Mouse (Mus musculus): ENCODE data around the gene Ccpg1. TPM values are rescaled to one million over a fixed set of nuclear protein-coding genes. Genes with fewer than 3 reads are reported as not detected.

Gene Ccpg1
- polyA plus RNA-seq, 1 experiment from 2014 or later = 34.3 TPM

DNA sequence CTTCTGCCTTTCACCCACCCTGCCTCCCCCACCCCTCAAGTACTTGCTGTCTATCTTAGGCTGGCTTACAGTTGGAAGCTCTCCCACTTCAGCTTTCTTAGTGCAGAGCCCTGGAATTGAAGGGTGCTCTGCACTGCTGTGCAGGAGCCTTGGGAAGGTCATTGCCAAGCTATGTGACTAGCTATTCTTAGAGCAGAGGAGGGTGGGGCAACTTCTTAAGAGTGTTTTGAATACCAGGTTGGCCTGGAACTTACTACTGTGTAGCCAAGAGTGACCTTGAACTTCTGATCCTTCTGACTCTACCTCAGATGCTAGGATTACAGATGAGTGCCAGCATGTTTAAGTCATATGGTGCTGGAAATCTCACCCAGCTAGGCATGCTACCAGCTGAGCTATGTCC lies 10.9 kb downstream of the Ccpg1 start:
- H3K4me2 ChIP-seq = no peak overlapping the region
- H3K4me1 ChIP-seq (replicated peaks) = no peaks in the 10 kb centered on the region
- no peak overlapping the region for H3K4me3 ChIP-seq
- no peak for ATAC-seq (ENCODE audit: insufficient number of reproducible peaks, low FRiP score)
- no peak overlapping the region for H3K27ac ChIP-seq (ENCODE audit: poor library complexity, severe bottlenecking)
- no peaks in the 10 kb centered on the region for H3K36me3 ChIP-seq
- no peaks in the 10 kb centered on the region for H3K27me3 ChIP-seq (replicated peaks)
- H3K9ac ChIP-seq = no peak overlapping the region
- no peaks in the 10 kb centered on the region for H3K9me3 ChIP-seq (replicated peaks)

DNA sequence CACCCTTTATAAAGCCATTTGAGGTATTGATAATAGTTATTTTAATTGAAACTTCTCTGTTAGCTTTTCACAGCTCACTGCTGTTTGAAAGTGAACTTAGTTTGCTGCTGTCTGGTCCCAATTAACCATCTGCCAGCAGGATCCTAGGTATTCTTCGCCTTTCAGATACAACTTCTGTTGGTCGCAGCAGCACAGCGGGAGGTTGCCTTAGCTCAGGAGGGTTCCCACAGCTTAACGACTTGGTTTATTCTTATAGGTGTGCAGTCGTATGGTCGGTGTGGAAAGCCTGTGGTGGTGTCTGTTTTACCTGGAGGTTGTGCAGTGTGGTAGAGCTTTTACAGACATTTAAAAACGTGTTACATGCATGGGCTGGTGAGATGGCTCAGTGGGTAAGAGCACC lies 11.6 kb downstream of the Ccpg1 start:
- ATAC-seq (ENCODE audit: insufficient number of reproducible peaks, low FRiP score) = no peak

DNA sequence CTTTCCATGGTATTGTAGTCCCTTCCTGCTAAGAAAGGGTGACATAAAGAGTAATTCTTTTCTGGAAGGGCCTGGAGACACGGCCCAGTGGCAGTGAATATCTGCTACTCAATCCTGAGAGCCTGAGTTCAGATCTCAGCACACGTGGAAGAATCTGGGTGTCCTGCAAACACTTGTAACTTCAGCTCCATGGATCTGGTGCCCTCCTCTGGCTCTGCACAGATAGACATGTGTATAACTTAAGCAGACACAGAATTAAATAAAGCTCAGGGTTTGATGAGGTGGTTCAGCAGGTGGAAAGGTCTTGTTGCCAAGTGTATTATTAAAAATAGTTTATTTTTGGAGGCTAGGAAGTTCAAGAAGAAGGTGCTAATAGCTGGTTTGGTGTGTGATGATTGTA lies 15.3 kb downstream of the Ccpg1 start:
- 63% methylated on average over 2 of the region's 2 CpGs for WGBS
- no peaks in the 10 kb centered on the region for H3K9me3 ChIP-seq (replicated peaks)
- no peak overlapping the region for H3K9ac ChIP-seq
- no peak overlapping the region for H3K27ac ChIP-seq (ENCODE audit: poor library complexity, severe bottlenecking)
- H3K36me3 ChIP-seq = peaks cover 3% of the 10 kb centered on the region
- H3K4me2 ChIP-seq = no peak overlapping the region
- H3K4me1 ChIP-seq (replicated peaks) = no peaks in the 10 kb centered on the region
- H3K4me3 ChIP-seq = no peak overlapping the region
- H3K27me3 ChIP-seq (replicated peaks) = no peaks in the 10 kb centered on the region
- no peak for ATAC-seq (ENCODE audit: insufficient number of reproducible peaks, low FRiP score)

More for the DNA sequence above, 11.6 kb downstream of the Ccpg1 start:
- no peak overlapping the region for H3K4me2 ChIP-seq
- no peaks in the 10 kb centered on the region for H3K27me3 ChIP-seq (replicated peaks)
- H3K27ac ChIP-seq (ENCODE audit: poor library complexity, severe bottlenecking) = no peak overlapping the region
- no peaks in the 10 kb centered on the region for H3K9me3 ChIP-seq (replicated peaks)
- H3K9ac ChIP-seq = no peak overlapping the region
- no peaks in the 10 kb centered on the region for H3K36me3 ChIP-seq
- H3K4me1 ChIP-seq (replicated peaks) = no peaks in the 10 kb centered on the region
- 56% methylated on average over 7 of the region's 7 CpGs for WGBS
- H3K4me3 ChIP-seq = no peak overlapping the region

DNA sequence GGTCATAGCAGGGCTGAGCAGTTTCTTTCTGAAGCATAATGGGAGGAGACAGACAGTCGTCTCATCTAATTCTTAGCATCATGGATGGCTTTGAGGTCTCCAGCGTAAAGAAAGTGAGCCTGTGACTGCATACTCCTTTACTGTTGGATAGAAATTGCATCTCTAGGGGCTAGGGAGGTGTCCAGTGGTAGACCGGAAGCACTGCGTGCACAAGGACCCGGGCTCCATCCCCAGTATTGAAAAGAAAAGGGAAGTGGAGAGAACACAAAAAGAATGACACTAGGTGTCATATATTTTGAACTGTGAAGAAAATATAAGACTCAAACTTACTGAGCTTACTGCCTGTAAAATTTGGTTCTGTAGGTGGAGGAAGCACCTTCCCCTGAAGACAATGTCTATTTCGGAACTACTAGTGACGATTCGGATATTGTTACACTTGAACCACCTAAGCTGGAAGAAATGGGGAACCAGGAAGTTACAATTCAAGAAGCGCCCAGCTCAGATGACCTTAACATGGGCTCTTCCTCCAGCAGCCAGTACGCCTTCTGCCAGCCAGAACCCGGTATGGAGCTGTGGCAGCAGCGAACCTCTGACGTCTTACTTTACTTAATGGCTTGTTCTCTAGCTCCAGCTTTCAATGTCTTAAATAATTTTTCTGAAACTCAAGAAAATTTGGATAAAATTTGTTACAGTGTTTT lies 16.2 kb downstream of the Ccpg1 start:
- no peaks in the 10 kb centered on the region for H3K4me1 ChIP-seq (replicated peaks)
- no peak overlapping the region for H3K4me2 ChIP-seq
- H3K4me3 ChIP-seq = no peak overlapping the region
- H3K9ac ChIP-seq = no peak overlapping the region
- no peaks in the 10 kb centered on the region for H3K27me3 ChIP-seq (replicated peaks)
- H3K36me3 ChIP-seq = peaks cover 12% of the 10 kb centered on the region
- 83% methylated on average over 13 of the region's 13 CpGs for WGBS
- no peak overlapping the region for H3K27ac ChIP-seq (ENCODE audit: poor library complexity, severe bottlenecking)
- no peaks in the 10 kb centered on the region for H3K9me3 ChIP-seq (replicated peaks)
- no peak for ATAC-seq (ENCODE audit: insufficient number of reproducible peaks, low FRiP score)

GRCm38 (mm10) chr9:73002177-73002576 lies 16.9 kb downstream of the Ccpg1 start:
- no peak overlapping the region for H3K27ac ChIP-seq (ENCODE audit: poor library complexity, severe bottlenecking)
- H3K36me3 ChIP-seq = peaks cover 12% of the 10 kb centered on the region
- no peaks in the 10 kb centered on the region for H3K4me1 ChIP-seq (replicated peaks)
- H3K9me3 ChIP-seq (replicated peaks) = no peaks in the 10 kb centered on the region
- no peak overlapping the region for H3K4me2 ChIP-seq
- no peak overlapping the region for H3K4me3 ChIP-seq
- no peaks in the 10 kb centered on the region for H3K27me3 ChIP-seq (replicated peaks)
- WGBS = 65% methylated on average over 3 of the region's 3 CpGs
- no peak for ATAC-seq (ENCODE audit: insufficient number of reproducible peaks, low FRiP score)
- no peak overlapping the region for H3K9ac ChIP-seq

DNA sequence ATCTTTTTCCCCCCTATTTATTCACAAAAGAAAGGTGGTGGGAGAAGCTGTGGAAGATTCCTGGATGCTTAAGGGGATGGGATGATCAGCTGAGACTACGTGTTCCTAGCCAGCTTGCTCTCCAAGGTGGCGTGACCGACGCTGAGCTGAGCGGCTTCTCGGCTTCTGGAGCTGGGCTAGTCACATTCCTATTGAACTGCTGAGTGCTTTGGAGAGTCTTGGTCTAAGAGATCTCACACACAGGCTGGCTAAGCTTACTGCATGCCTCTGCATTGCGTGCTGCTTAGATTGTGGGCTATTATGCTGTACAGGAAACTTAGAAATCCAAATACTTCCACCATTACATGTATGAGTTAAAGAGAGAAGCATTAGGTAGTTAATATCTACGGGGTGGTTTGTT lies 18.8 kb downstream of the Ccpg1 start:
- no peaks in the 10 kb centered on the region for H3K9me3 ChIP-seq (replicated peaks)
- H3K27me3 ChIP-seq (replicated peaks) = no peaks in the 10 kb centered on the region
- no peak overlapping the region for H3K9ac ChIP-seq
- H3K4me3 ChIP-seq = no peak overlapping the region
- 80% methylated on average over 8 of the region's 8 CpGs for WGBS
- no peaks in the 10 kb centered on the region for H3K4me1 ChIP-seq (replicated peaks)
- peaks cover 12% of the 10 kb centered on the region for H3K36me3 ChIP-seq
- no peak overlapping the region for H3K27ac ChIP-seq (ENCODE audit: poor library complexity, severe bottlenecking)
- no peak overlapping the region for H3K4me2 ChIP-seq
- no peak for ATAC-seq (ENCODE audit: insufficient number of reproducible peaks, low FRiP score)

DNA sequence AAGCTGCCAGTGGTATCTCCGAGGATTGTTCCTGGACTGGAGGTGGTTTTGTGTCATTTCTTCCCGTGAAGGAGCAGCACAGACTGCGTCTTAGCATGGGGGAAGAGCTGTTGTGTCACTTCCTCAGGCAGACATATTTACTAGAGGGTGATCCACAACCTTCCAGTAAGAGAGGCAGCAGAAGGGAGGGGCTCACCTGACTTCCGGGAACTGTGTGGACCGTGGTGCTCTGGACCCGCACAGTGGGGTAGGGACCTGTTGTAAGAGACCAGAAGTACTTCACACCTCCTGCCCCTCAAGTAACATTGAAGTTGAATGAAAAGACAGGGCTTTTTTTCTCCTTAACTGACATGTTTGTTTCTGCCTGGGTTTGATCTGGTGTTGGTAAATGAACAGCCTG lies 19.9 kb downstream of the Ccpg1 start:
- Histone ChIP-seq H3K36me3 (peaks cover 15% of the 10 kb centered on the region), H3K27ac (ENCODE audit: poor library complexity, severe bottlenecking) (no peak overlapping the region), H3K27me3 (replicated peaks) (no peaks in the 10 kb centered on the region), H3K9me3 (replicated peaks) (no peaks in the 10 kb centered on the region), H3K4me3 (no peak overlapping the region), H3K4me1 (replicated peaks) (no peaks in the 10 kb centered on the region), H3K4me2 (no peak overlapping the region), H3K9ac (no peak overlapping the region)
- no peak for ATAC-seq (ENCODE audit: insufficient number of reproducible peaks, low FRiP score)
- 80% methylated on average over 6 of the region's 6 CpGs for WGBS

DNA sequence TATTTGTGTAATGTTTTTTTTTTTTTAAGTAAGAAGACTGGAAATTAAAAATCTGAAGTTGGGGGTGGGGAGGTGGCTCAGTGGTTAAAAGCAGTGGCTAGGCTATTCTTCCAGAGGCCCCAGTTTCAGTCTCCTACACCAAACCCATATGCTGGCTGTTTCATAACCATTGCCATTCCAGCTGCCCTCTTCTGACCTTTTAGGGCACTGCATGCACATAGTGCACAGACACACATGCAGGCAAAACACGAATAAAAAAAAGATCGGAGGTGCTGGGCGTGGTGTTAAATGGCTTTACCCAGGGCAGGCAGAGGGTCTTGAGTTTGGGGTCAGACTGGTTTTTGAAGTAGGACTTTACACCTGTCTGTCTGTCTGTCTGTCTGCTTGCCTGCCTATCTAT lies 20.9 kb downstream of the Ccpg1 start:
- Histone ChIP-seq H3K36me3 (peaks cover 20% of the 10 kb centered on the region), H3K27me3 (replicated peaks) (no peaks in the 10 kb centered on the region), H3K27ac (ENCODE audit: poor library complexity, severe bottlenecking) (no peak overlapping the region), H3K4me3 (no peak overlapping the region), H3K4me2 (no peak overlapping the region), H3K4me1 (replicated peaks) (no peaks in the 10 kb centered on the region), H3K9me3 (replicated peaks) (no peaks in the 10 kb centered on the region), H3K9ac (no peak overlapping the region)
- WGBS = 93% methylated on average over 3 of the region's 3 CpGs
- ATAC-seq (ENCODE audit: insufficient number of reproducible peaks, low FRiP score) = no peak

DNA sequence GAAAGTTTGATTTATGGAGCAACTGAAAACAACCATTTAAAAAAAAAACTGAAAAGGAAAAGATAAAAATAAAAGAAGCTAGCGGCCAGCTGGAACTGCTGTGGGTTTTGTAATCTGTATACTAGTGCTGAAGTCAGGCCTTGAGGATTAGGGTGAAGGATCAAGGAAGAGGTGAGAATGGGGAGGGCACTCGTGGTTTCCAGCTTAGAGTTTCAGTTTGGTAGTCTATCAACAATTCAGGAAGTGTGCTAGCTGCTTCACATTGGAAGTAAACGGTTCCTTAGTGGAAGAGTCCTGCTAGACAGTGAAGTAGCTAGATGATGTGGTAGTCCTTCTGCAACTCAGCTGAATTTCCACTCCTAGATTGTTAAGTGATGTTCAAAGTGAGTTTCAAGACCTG lies 23.2 kb downstream of the Ccpg1 start:
- Histone ChIP-seq H3K4me2 (no peak overlapping the region), H3K9ac (no peak overlapping the region), H3K36me3 (peaks cover 33% of the 10 kb centered on the region), H3K27me3 (replicated peaks) (no peaks in the 10 kb centered on the region), H3K4me3 (no peak overlapping the region), H3K27ac (ENCODE audit: poor library complexity, severe bottlenecking) (no peak overlapping the region), H3K9me3 (replicated peaks) (no peaks in the 10 kb centered on the region), H3K4me1 (replicated peaks) (no peaks in the 10 kb centered on the region)
- no peak for ATAC-seq (ENCODE audit: insufficient number of reproducible peaks, low FRiP score)
- WGBS = 56% methylated on average over 3 of the region's 3 CpGs

DNA sequence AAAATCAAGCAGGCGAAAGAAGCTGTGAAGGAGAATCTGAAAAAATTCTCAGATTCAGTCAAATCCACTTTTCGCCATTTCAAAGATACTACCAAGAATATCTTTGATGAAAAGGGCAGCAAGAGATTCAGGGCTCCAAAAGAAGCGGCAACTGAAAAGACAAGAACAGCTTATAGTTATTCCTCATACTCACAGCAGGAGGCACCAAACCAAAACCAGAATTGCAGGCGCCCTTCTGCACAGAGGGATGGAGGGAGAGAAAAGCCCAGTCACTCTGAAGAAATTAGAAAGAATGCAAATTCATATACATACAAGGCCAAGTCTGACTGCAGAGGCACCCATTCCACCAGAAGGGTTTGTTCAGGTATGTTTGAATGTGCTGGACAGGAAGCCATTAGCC lies 27.4 kb downstream of the Ccpg1 start:
- no peaks in the 10 kb centered on the region for H3K27me3 ChIP-seq (replicated peaks)
- ATAC-seq (ENCODE audit: insufficient number of reproducible peaks, low FRiP score) = no peak
- H3K4me1 ChIP-seq (replicated peaks) = no peaks in the 10 kb centered on the region
- 78% methylated on average over 4 of the region's 4 CpGs for WGBS
- H3K4me3 ChIP-seq = no peak overlapping the region
- no peak overlapping the region for H3K4me2 ChIP-seq
- no peak overlapping the region for H3K27ac ChIP-seq (ENCODE audit: poor library complexity, severe bottlenecking)
- H3K9me3 ChIP-seq (replicated peaks) = no peaks in the 10 kb centered on the region
- H3K36me3 ChIP-seq = peaks cover 59% of the 10 kb centered on the region
- no peak overlapping the region for H3K9ac ChIP-seq

- H3K9ac ChIP-seq = no peak overlapping the region
- no peaks in the 10 kb centered on the region for H3K4me1 ChIP-seq (replicated peaks)
- no peak overlapping the region for H3K27ac ChIP-seq (ENCODE audit: poor library complexity, severe bottlenecking)
- no peaks in the 10 kb centered on the region for H3K27me3 ChIP-seq (replicated peaks)
- 67% methylated on average over 13 of the region's 13 CpGs for WGBS
- no peak overlapping the region for H3K4me2 ChIP-seq
- H3K36me3 ChIP-seq = peaks cover 74% of the 10 kb centered on the region
- no peak overlapping the region for H3K4me3 ChIP-seq
- H3K9me3 ChIP-seq (replicated peaks) = no peaks in the 10 kb centered on the region
- no peak for ATAC-seq (ENCODE audit: insufficient number of reproducible peaks, low FRiP score)
Observed at GRCm38 (mm10) chr9:73014724-73015123, 29.5 kb downstream of the Ccpg1 start.

GRCm38 (mm10) chr9:73019841-73020240 lies 34.6 kb downstream of the Ccpg1 start:
- H3K4me1 ChIP-seq (replicated peaks) = no peaks in the 10 kb centered on the region
- 88% methylated on average over 10 of the region's 10 CpGs for WGBS
- no peak for ATAC-seq (ENCODE audit: insufficient number of reproducible peaks, low FRiP score)
- no peaks in the 10 kb centered on the region for H3K27me3 ChIP-seq (replicated peaks)
- H3K36me3 ChIP-seq = peaks cover 54% of the 10 kb centered on the region
- H3K9ac ChIP-seq = no peak overlapping the region
- H3K4me2 ChIP-seq = no peak overlapping the region
- H3K4me3 ChIP-seq = no peak overlapping the region
- H3K9me3 ChIP-seq (replicated peaks) = no peaks in the 10 kb centered on the region
- H3K27ac ChIP-seq (ENCODE audit: poor library complexity, severe bottlenecking) = no peak overlapping the region
